Mouse (Mus musculus) midbrain, embryonic 11.5 days (tissue): ENCODE data around the gene Iqgap3. TPM values are rescaled to one million over a fixed set of nuclear protein-coding genes. Genes with fewer than 3 reads are reported as not detected.

Experiments used
- ATAC-seq: fragments of 200-750 bp; cut with Nextera tagmentation; 2 replicates; pipeline ENCODE4 v1.8.0; 2017; ENCODE audit warnings: moderate TSS enrichment, moderate library complexity; ENCODE audit not compliant: low FRiP score
- DNase-seq: peaks from one replicate; pipeline ENCODE4 v3.0.0; 2015; ENCODE audit warnings: low spot score; ENCODE audit errors: missing footprints
- H3K27ac ChIP-seq: fragments of 300-500 bp; sonication (generic); 2 replicates; pipeline ENCODE4 v1.5.1; 2014; ENCODE audit warnings: low read depth, low read length
- H3K27me3 ChIP-seq: fragments of 300-500 bp; sonication (generic); 2 replicates; pipeline ENCODE4 v1.6.1; 2014; ENCODE audit warnings: mild to moderate bottlenecking, low read length, moderate library complexity, mixed read lengths; ENCODE audit not compliant: control insufficient read depth, insufficient read depth
- H3K36me3 ChIP-seq: fragments of 300-500 bp; sonication (generic); 2 replicates; pipeline ENCODE4 v1.6.1; 2014; ENCODE audit warnings: mild to moderate bottlenecking, low read length, moderate library complexity, mixed read lengths; ENCODE audit not compliant: control insufficient read depth, insufficient read depth
- H3K4me1 ChIP-seq: fragments of 300-500 bp; sonication (generic); 2 replicates; pipeline ENCODE4 v1.6.1; 2014; ENCODE audit warnings: low read length; ENCODE audit not compliant: control insufficient read depth, insufficient read depth
- H3K4me2 ChIP-seq: fragments of 300-500 bp; sonication (generic); 2 replicates; pipeline ENCODE4 v1.6.1; 2014; ENCODE audit warnings: mild to moderate bottlenecking, moderate library complexity
- H3K4me3 ChIP-seq: fragments of 300-500 bp; sonication (generic); 2 replicates; pipeline ENCODE4 v1.5.1; 2014; ENCODE audit warnings: low read depth, low read length
- H3K9ac ChIP-seq: fragments of 300-500 bp; sonication (generic); 2 replicates; pipeline ENCODE4 v1.6.1; 2014; ENCODE audit warnings: low read length
- H3K9me3 ChIP-seq: fragments of 300-500 bp; sonication (generic); 2 replicates; pipeline ENCODE4 v1.6.1; 2016; ENCODE audit warnings: low read length; ENCODE audit not compliant: control insufficient read depth
- WGBS: fragments of 180-500 bp; shearing (Covaris S2); extraction: QIAGEN DNeasy Blood & Tissue Kit; methylation state at CpG from one replicate; pipeline ENCODE4 v1.1.7; 2014; 5-methylcytosine and 5-hydroxymethylcytosine counted together
- polyA plus RNA-seq: library from polyadenylated mRNA; unstranded; fragments of >200 nt; fragmentation: Nextera tagmentation; extraction: Ambion mirVana; gene quantifications from 2 replicates; pipeline ENCODE4 v1.2.1, GENCODE M21; 2014

The Iqgap3 gene
- polyA plus RNA-seq, 1 experiment from 2014 or later: 16.5 TPM

- 95% methylated on average over 4 of the region's 9 CpGs for WGBS
Measured at GRCm38 (mm10) chr3:88085459-88085858, 3.7 kb downstream of the Iqgap3 start.

GRCm38 (mm10) chr3:88087688-88088087, 5.9 kb downstream of the Iqgap3 start:
- Histone ChIP-seq H3K4me1 (peaks cover under 1% of the 10 kb centered on the region; the same call in 1 of the 2 replicates), H3K27ac (no peak overlapping the region), H3K4me3 (no peak overlapping the region), H3K9ac (no peak overlapping the region), H3K27me3 (no peaks in the 10 kb centered on the region), H3K4me2 (no peak overlapping the region), H3K36me3 (peaks cover 14% of the 10 kb centered on the region), H3K9me3 (no peaks in the 10 kb centered on the region)
- peak; percentile 75 for DNase-seq
- no peak for ATAC-seq
- WGBS: 54% methylated on average over 1 of the region's 1 CpGs

More at GRCm38 (mm10) chr3:88085459-88085858, 3.7 kb downstream of the Iqgap3 start:
- peaks cover 6% of the 10 kb centered on the region; the same call in 1 of the 2 replicates for H3K36me3 ChIP-seq
- peak; percentile 35 for DNase-seq
- H3K4me1 ChIP-seq: peaks cover 10% of the 10 kb centered on the region; the same call in 1 of the 2 replicates
- H3K27ac ChIP-seq: no peak overlapping the region
- no peaks in the 10 kb centered on the region for H3K9me3 ChIP-seq
- no peak overlapping the region for H3K4me2 ChIP-seq
- no peak overlapping the region for H3K4me3 ChIP-seq
- H3K9ac ChIP-seq: no peak overlapping the region
- no peak for ATAC-seq
- no peaks in the 10 kb centered on the region for H3K27me3 ChIP-seq

GRCm38 (mm10) chr3:88090106-88090505, 8.3 kb downstream of the Iqgap3 start:
- peaks cover 17% of the 10 kb centered on the region for H3K36me3 ChIP-seq

GRCm38 (mm10) chr3:88090616-88091015, 8.8 kb downstream of the Iqgap3 start:
- Histone ChIP-seq H3K4me3 (no peak overlapping the region), H3K9me3 (no peaks in the 10 kb centered on the region), H3K9ac (no peak overlapping the region), H3K36me3 (peaks cover 17% of the 10 kb centered on the region), H3K4me1 (no peaks in the 10 kb centered on the region), H3K27ac (no peak overlapping the region), H3K4me2 (no peak overlapping the region), H3K27me3 (no peaks in the 10 kb centered on the region)
- WGBS: 92% methylated on average over 6 of the region's 6 CpGs
- DNase-seq (peak; percentile 54), ATAC-seq (no peak)

More at GRCm38 (mm10) chr3:88090106-88090505, 8.3 kb downstream of the Iqgap3 start:
- no peaks in the 10 kb centered on the region for H3K9me3 ChIP-seq
- WGBS: 92% methylated on average over 7 of the region's 7 CpGs
- no peak overlapping the region for H3K4me3 ChIP-seq
- no peak overlapping the region for H3K27ac ChIP-seq
- DNase-seq (no peak), ATAC-seq (no peak)
- H3K4me2 ChIP-seq: no peak overlapping the region
- no peaks in the 10 kb centered on the region for H3K4me1 ChIP-seq
- H3K9ac ChIP-seq: no peak overlapping the region
- H3K27me3 ChIP-seq: no peaks in the 10 kb centered on the region

GRCm38 (mm10) chr3:88094126-88094525, 12.4 kb downstream of the Iqgap3 start:
- H3K36me3 ChIP-seq: peaks cover 14% of the 10 kb centered on the region
- no peak overlapping the region for H3K4me2 ChIP-seq
- no peak overlapping the region for H3K9ac ChIP-seq
- DNase-seq (peak; percentile 61), ATAC-seq (no peak)
- no peak overlapping the region for H3K27ac ChIP-seq
- H3K4me1 ChIP-seq: no peaks in the 10 kb centered on the region
- no peaks in the 10 kb centered on the region for H3K9me3 ChIP-seq
- H3K27me3 ChIP-seq: no peaks in the 10 kb centered on the region
- no peak overlapping the region for H3K4me3 ChIP-seq
- WGBS: 91% methylated on average over 5 of the region's 5 CpGs

- peaks cover 11% of the 10 kb centered on the region for H3K36me3 ChIP-seq
- no peak for ATAC-seq
Measured at GRCm38 (mm10) chr3:88097666-88098065, 15.9 kb downstream of the Iqgap3 start.

GRCm38 (mm10) chr3:88100251-88100650, 18.5 kb downstream of the Iqgap3 start:
- Histone ChIP-seq H3K36me3 (peaks cover 8% of the 10 kb centered on the region), H3K27ac (no peak overlapping the region), H3K9me3 (no peaks in the 10 kb centered on the region), H3K4me3 (no peak overlapping the region), H3K4me1 (no peaks in the 10 kb centered on the region), H3K9ac (no peak overlapping the region), H3K4me2 (no peak overlapping the region), H3K27me3 (no peaks in the 10 kb centered on the region)
- DNase-seq: no peak
- ATAC-seq: no peak
- 93% methylated on average over 3 of the region's 3 CpGs for WGBS

More at GRCm38 (mm10) chr3:88097666-88098065, 15.9 kb downstream of the Iqgap3 start:
- DNase-seq: peak; percentile 37
- no peak overlapping the region for H3K27ac ChIP-seq
- no peaks in the 10 kb centered on the region for H3K27me3 ChIP-seq
- no peaks in the 10 kb centered on the region for H3K4me1 ChIP-seq
- H3K9ac ChIP-seq: no peak overlapping the region
- H3K9me3 ChIP-seq: no peaks in the 10 kb centered on the region
- H3K4me3 ChIP-seq: no peak overlapping the region
- whole genome bisulfite sequencing: 90% methylated on average over 6 of the region's 6 CpGs
- no peak overlapping the region for H3K4me2 ChIP-seq

- Histone ChIP-seq H3K9ac (no peak overlapping the region), H3K27ac (no peak overlapping the region), H3K9me3 (no peaks in the 10 kb centered on the region), H3K27me3 (no peaks in the 10 kb centered on the region), H3K4me3 (no peak overlapping the region), H3K36me3 (peaks cover 11% of the 10 kb centered on the region), H3K4me1 (no peaks in the 10 kb centered on the region), H3K4me2 (no peak overlapping the region)
- no peak for DNase-seq
- WGBS: 96% methylated on average over 7 of the region's 7 CpGs
- ATAC-seq: no peak
Measured at GRCm38 (mm10) chr3:88101736-88102135, 20.0 kb downstream of the Iqgap3 start.

- Histone ChIP-seq H3K9ac (no peak overlapping the region), H3K4me3 (no peak overlapping the region), H3K27me3 (no peaks in the 10 kb centered on the region), H3K4me2 (no peak overlapping the region), H3K36me3 (peaks cover 11% of the 10 kb centered on the region), H3K4me1 (no peaks in the 10 kb centered on the region), H3K9me3 (no peaks in the 10 kb centered on the region), H3K27ac (no peak overlapping the region)
- DNase-seq (peak; percentile 70), ATAC-seq (no peak)
- 90% methylated on average over 6 of the region's 6 CpGs for WGBS
Measured at GRCm38 (mm10) chr3:88102196-88102595, 20.4 kb downstream of the Iqgap3 start.
